Mouse (Mus musculus): ENCODE data around the gene Zdhhc20.

DNA sequence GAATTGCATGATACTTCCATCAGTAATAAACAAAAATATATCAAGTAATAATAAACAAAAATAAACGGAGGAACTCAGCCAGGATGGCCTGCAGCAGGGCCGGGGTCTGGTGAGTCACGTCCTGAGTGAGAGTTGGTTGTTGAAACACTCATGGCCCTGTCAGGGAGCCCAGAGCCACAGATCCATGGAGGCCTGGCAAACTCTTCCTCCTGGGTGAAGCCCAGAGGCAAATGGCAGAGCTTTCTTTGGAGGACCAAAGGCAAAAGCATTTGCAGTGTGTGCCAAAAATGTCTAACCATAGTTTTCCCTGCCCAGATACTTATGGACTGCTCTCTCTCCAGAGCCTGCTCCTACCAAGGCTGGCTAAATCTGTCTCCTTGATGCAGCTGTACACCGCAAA is 98.9 kb downstream of the Zdhhc20 start:
- TF ChIP-seq HCFC1 (IDR thresholded peaks at IDR 0.05; ENCODE audit: borderline replicate concordance, insufficient read depth, low read length): no peak
- no peak for TF ChIP-seq CHD2 (IDR thresholded peaks at IDR 0.05; ENCODE audit: low read depth, low read length)
